Mouse (Mus musculus) stomach, embryonic 16.5 days (tissue): Measurements from ENCODE around the gene Rap1gap. TPM values are rescaled to one million over a fixed set of nuclear protein-coding genes. Genes with fewer than 3 reads are reported as not detected.

Experiments used
- ATAC-seq: fragments of 200-750 bp; cut with Nextera tagmentation; 2 replicates; pipeline ENCODE4 v1.8.0; 2017; ENCODE audit warnings: moderate number of reproducible peaks, moderate TSS enrichment; ENCODE audit not compliant: insufficient read depth, low FRiP score
- H3K27ac ChIP-seq: fragments of 300-500 bp; sonication (generic); 2 replicates; pipeline ENCODE4 v1.5.1; 2014; ENCODE audit warnings: low read length
- H3K27me3 ChIP-seq: fragments of 300-500 bp; sonication (generic); 2 replicates; pipeline ENCODE4 v1.6.1; 2014; ENCODE audit warnings: low read length, control low read depth, mixed read lengths; ENCODE audit not compliant: control insufficient read depth, insufficient read depth
- H3K36me3 ChIP-seq: fragments of 300-500 bp; sonication (generic); 2 replicates; pipeline ENCODE4 v1.6.1; 2014; ENCODE audit warnings: low read length; ENCODE audit not compliant: control insufficient read depth, insufficient read depth
- H3K4me1 ChIP-seq: fragments of 300-500 bp; sonication (generic); 2 replicates; pipeline ENCODE4 v1.6.1; 2014; ENCODE audit warnings: low read length, control low read depth, mixed read lengths; ENCODE audit not compliant: control insufficient read depth, insufficient read depth
- H3K4me2 ChIP-seq: fragments of 300-500 bp; sonication (generic); 2 replicates; pipeline ENCODE4 v1.6.1; 2014; ENCODE audit warnings: low read depth, low read length, mixed read lengths
- H3K4me3 ChIP-seq: fragments of 300-500 bp; sonication (generic); replicated peaks from 2 replicates; pipeline ENCODE4 v1.5.1; 2014; ENCODE audit warnings: mild to moderate bottlenecking, low read length
- H3K9ac ChIP-seq: fragments of 300-500 bp; sonication (generic); 2 replicates; pipeline ENCODE4 v1.6.1; 2014; ENCODE audit warnings: low read length
- H3K9me3 ChIP-seq: fragments of 300-500 bp; sonication (generic); replicated peaks from 2 replicates; pipeline ENCODE4 v1.6.1; 2016; ENCODE audit warnings: low read length, control low read depth; ENCODE audit not compliant: control insufficient read depth
- WGBS: fragments of 180-500 bp; shearing (Covaris S2); extraction: QIAGEN DNeasy Blood & Tissue Kit; methylation state at CpG from one replicate; pipeline ENCODE4 v1.1.7; 2014; 5-methylcytosine and 5-hydroxymethylcytosine counted together
- polyA plus RNA-seq: library from polyadenylated mRNA; unstranded; fragments of >200 nt; fragmentation: Nextera tagmentation; extraction: Ambion mirVana; gene quantifications from 2 replicates; pipeline ENCODE4 v1.2.1, GENCODE M21; 2015

The Rap1gap gene
- polyA plus RNA-seq, 1 experiment from 2014 or later = 58.1 TPM

DNA sequence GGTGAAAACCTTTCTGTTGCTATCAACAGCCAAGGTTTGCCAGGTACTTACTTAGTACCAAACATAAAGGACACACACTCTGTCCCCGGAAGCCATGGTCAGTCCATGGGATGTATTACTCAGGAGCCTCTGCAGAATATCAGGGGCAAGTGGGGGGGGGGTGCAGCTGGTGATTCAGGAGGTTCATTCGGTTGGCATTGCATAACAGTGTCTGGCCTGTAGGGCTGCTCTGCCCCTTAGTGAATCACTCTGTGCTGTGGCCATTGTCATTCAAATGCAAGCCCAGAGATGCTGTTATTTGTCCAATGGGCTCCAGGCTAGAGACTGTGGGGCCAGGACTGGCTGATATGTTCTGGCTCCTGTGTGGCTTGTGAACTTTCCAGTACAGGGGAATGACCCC is 40.0 kb downstream of the Rap1gap start:
- Histone ChIP-seq H3K4me3 (no peak overlapping the region), H3K9me3 (no peaks in the 10 kb centered on the region), H3K36me3 (no peaks in the 10 kb centered on the region), H3K9ac (no peak overlapping the region), H3K27ac (no peak overlapping the region), H3K27me3 (no peaks in the 10 kb centered on the region; the same call in 1 of the 2 replicates), H3K4me2 (no peak overlapping the region), H3K4me1 (peaks cover 34% of the 10 kb centered on the region)
- 71% methylated on average over 2 of the region's 2 CpGs for WGBS
- ATAC-seq = no peak

DNA sequence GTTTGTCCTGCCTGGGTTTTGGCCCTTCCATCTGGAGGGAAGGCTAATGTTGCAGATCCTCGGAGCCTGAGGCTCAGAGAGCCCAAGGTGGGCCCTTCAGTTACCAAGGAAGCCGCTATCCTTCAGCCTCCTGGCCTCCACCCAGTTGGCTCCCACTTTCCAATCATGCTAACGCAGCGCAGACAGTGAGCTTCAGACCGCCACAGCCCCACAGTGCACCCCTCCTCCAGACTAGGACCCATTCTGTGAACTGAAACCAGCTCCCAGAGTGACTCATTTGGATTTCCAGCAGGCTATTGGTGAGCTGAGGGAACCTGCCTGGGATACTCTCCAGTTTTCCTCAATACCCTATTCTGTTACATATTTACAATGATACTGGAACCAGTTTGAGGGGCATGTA is 40.9 kb downstream of the Rap1gap start:
- Histone ChIP-seq H3K4me3 (no peak overlapping the region), H3K4me1 (peaks cover 34% of the 10 kb centered on the region), H3K9me3 (no peaks in the 10 kb centered on the region), H3K9ac (peak overlapping the region; percentile 33), H3K27ac (peak overlapping the region; percentile 90), H3K27me3 (no peaks in the 10 kb centered on the region; the same call in 1 of the 2 replicates), H3K4me2 (no peak overlapping the region), H3K36me3 (no peaks in the 10 kb centered on the region)
- WGBS = 47% methylated on average over 5 of the region's 5 CpGs
- ATAC-seq = no peak

DNA sequence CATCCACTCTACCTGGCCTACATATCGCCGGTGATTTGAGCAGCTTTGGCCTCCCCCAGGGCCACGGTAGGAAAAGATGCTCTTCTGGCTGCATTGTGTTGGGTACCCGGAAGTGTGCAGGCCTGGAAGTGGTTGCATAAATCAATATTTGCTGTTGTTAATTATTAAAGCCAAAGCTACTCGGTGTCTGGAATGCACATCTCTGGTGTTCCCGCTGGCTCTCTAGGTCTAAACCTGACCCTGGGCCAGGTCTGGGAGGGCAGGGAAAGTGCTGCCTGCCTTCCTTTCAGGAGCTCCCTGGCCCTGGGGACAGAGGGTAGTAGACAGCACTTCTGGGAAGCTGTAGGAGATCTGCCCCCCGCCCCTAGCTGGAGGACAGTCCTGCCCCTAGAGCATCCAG is 42.0 kb downstream of the Rap1gap start:
- peak overlapping the region; percentile 88 for H3K4me2 ChIP-seq
- H3K36me3 ChIP-seq = no peaks in the 10 kb centered on the region
- H3K9me3 ChIP-seq = no peaks in the 10 kb centered on the region
- ATAC-seq = peak; percentile 49
- H3K4me1 ChIP-seq = peaks cover 28% of the 10 kb centered on the region
- H3K4me3 ChIP-seq = peak overlapping the region; percentile 69
- no peaks in the 10 kb centered on the region; the same call in 1 of the 2 replicates for H3K27me3 ChIP-seq
- WGBS = 54% methylated on average over 7 of the region's 7 CpGs
- peak overlapping the region; percentile 86 for H3K9ac ChIP-seq
- H3K27ac ChIP-seq = peak overlapping the region; percentile 90

DNA sequence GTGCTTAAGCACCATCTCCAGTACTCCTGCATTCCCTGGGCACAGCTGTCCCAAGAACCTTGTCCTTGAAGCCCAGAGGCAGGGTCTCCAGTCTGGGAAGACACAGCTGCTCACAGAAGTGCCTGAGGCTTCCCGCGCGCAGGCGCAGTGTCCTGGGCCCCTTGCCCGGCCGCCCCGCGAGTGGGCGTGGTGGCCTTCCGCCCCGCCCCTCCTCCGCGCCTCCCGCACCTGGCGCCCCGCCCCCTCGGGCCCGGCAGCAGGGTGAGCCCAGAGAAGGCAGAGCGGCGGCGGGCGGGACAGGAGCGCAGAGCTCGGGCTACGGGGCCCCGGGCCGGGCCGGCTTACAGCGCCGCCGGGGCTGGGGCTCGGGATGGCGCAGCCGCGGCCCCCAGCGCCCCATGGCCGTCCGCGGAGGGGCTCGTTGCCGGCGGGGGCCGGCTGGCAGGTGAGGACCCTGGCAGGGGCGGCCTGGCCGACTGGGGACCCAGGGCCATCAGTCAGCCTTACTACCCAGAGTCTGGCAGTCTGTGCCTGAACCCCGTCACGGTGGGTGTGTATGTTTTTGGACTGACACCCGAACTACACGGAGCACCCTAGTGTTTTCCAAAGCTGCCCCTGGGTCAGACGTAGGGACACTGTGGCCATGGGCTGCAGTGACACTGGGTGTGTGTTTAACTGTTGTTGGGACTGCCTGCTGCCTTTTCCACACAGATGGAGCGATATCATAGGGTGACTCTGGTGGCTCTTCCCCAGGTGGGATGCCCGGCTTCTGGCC is 42.9 kb downstream of the Rap1gap start:
- 3% methylated on average over 51 of the region's 52 CpGs for WGBS
- Histone ChIP-seq H3K27ac (peak overlapping the region; percentile 90), H3K4me2 (peak overlapping the region; percentile 88), H3K27me3 (no peaks in the 10 kb centered on the region; the same call in 1 of the 2 replicates), H3K4me1 (peaks cover 27% of the 10 kb centered on the region), H3K4me3 (peak overlapping the region; percentile 69), H3K36me3 (no peaks in the 10 kb centered on the region), H3K9me3 (no peaks in the 10 kb centered on the region), H3K9ac (peak overlapping the region; percentile 86)
- peak; percentile 85 for ATAC-seq

DNA sequence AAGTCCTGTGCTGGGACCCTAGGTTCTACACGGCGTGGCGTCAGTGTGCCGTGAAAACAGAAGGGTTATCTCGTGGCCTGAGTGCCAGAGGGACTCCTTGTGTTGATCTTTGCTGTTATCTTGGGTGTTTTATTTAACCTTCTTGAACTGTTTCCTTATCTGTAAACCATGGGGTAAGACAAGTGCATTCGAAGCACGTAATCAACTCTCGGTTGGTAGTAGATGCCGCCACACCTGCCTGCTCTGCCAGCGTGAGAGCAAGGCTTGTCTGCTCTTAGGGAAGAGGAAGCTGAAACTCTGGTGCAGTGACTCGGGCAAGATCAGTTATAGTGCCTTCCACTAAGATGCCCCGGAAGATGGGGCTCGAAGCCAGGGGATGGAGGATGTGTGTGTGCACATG is 48.4 kb downstream of the Rap1gap start:
- no peaks in the 10 kb centered on the region for H3K36me3 ChIP-seq
- ATAC-seq = peak; percentile 48; the same call in 1 of the 2 replicates
- H3K9ac ChIP-seq = no peak overlapping the region
- H3K4me3 ChIP-seq = no peak overlapping the region
- WGBS = 60% methylated on average over 13 of the region's 13 CpGs
- peak overlapping the region; percentile 80 for H3K27ac ChIP-seq
- H3K4me1 ChIP-seq = peaks cover 28% of the 10 kb centered on the region
- no peak overlapping the region for H3K4me2 ChIP-seq
- no peaks in the 10 kb centered on the region for H3K9me3 ChIP-seq
- H3K27me3 ChIP-seq = no peaks in the 10 kb centered on the region; the same call in 1 of the 2 replicates

DNA sequence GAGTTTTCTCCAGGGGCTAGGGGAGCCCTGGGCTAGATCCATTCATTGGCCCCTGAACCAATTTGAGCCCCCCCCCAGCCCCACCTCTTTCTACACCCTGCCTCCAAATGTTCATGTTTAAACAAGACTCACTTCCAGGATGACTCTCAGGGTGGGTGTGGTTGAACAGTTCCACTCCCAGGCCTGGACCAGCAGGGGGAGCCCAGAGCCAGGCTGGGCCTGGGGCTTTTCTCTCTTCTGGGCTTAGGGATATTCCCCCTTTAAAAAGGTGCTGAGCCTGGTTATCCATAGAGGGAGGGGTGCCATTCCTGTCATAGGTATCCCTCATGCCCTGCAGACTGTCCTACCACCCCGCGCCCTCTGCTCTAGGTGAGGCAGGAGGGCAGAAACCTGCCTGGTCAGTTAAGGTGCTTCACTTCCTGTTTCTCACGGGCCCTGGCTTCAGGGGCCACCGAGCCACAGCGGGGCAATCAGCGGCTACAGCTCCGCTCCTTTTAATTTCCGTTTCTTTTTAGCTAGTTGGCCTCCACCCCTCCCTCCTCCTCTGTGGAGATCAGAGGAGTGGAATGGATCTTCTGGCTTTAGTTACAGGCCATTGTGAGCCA is 49.6 kb downstream of the Rap1gap start:
- WGBS = 30% methylated on average over 8 of the region's 8 CpGs
- Histone ChIP-seq H3K9ac (peak overlapping the region; percentile 14; the same call in 1 of the 2 replicates), H3K4me3 (no peak overlapping the region), H3K9me3 (no peaks in the 10 kb centered on the region), H3K27ac (peak overlapping the region; percentile 80), H3K36me3 (no peaks in the 10 kb centered on the region), H3K4me1 (peaks cover 25% of the 10 kb centered on the region), H3K4me2 (no peak overlapping the region), H3K27me3 (no peaks in the 10 kb centered on the region)
- peak; percentile 49 for ATAC-seq

DNA sequence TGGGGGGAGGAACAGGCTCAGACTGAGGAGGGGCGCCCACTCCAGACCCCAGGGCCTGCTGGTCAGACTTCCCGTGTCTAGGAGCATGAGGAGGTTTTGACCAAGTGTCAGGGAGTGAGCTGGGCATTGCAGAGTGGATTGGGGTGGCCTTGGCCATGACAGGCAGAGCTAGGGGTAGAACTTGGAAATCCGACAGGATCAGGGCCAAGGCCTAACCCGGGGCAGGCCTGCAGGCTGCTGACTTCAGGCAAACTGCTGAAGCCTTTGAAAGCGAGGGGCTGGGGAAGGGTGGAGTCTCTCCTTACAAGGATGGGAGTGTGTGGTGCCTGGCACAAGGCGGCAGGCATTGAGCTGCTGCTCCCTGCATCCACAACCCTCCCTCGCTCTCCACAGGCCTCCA is 52.5 kb downstream of the Rap1gap start:
- Histone ChIP-seq H3K27me3 (no peaks in the 10 kb centered on the region), H3K9me3 (no peaks in the 10 kb centered on the region), H3K4me1 (peaks cover 26% of the 10 kb centered on the region), H3K4me2 (no peak overlapping the region), H3K36me3 (no peaks in the 10 kb centered on the region), H3K9ac (0 out of 2 replicates have a peak overlapping the region, but pooled peaks have one; percentile 0), H3K4me3 (no peak overlapping the region), H3K27ac (no peak overlapping the region)
- no peak for ATAC-seq
- 56% methylated on average over 7 of the region's 7 CpGs for whole genome bisulfite sequencing

DNA sequence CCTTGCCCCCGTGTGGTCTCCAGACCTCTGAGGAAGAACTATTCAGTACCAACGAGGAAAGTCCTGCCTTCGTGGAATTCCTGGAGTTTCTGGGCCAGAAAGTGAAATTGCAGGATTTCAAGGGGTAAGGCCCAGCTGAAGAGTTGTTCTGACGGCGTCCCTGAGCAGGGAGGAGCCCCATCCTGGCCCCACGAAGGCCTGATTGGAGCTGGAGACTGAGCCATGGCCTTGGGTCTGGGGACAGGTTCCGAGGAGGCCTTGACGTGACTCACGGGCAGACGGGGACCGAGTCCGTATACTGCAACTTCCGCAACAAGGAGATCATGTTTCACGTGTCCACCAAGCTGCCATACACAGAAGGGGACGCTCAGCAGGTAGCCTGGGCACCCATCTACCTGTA is 53.1 kb downstream of the Rap1gap start:
- H3K27ac ChIP-seq = no peak overlapping the region
- H3K9me3 ChIP-seq = no peaks in the 10 kb centered on the region
- no peak overlapping the region for H3K4me3 ChIP-seq
- H3K9ac ChIP-seq = no peak overlapping the region
- H3K4me2 ChIP-seq = no peak overlapping the region
- 71% methylated on average over 15 of the region's 15 CpGs for WGBS
- peaks cover 26% of the 10 kb centered on the region for H3K4me1 ChIP-seq
- no peak for ATAC-seq
- H3K27me3 ChIP-seq = no peaks in the 10 kb centered on the region
- H3K36me3 ChIP-seq = no peaks in the 10 kb centered on the region

DNA sequence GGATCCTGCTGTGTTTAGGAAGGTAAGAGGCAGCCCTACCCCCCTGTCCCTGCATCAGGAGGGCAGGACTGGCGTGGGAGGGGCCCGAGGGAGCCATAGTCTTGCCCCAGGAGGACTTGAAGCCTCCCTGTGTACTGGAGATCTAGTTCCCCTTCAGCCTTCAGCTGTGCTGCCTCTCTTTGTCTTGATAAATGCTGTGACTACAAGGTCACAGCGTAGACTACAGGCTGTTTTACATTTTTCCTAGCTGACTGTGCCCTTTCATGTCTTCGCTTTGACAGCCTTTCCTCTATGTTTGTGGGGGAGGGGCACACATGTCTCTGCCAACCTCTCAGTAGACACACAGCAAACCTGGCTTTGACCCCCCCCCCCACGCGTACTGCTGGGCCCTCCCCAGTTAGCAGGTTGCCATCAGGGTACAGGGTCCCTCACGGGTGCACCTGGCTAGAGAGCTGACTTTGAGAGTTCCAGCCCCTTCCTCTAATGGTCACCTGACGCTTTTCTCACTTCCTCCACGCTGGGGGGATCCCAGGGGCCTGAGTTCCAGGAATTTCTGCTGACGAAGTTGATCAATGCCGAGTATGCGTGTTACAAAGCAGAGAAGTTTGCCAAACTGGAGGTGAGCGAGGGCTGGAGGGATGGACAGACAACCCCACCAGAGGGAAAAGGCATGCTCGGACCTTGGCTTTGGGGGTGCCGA is 55.0 kb downstream of the Rap1gap start:
- Histone ChIP-seq H3K36me3 (no peaks in the 10 kb centered on the region), H3K9me3 (no peaks in the 10 kb centered on the region), H3K27ac (no peak overlapping the region), H3K4me2 (no peak overlapping the region; the same call in 1 of the 2 replicates), H3K27me3 (0 out of 2 replicates have a peak, but pooled peaks cover 3% of the 10 kb centered on the region), H3K9ac (peak overlapping the region; percentile 42; the same call in 1 of the 2 replicates), H3K4me1 (peaks cover 23% of the 10 kb centered on the region), H3K4me3 (no peak overlapping the region)
- ATAC-seq = no peak
- 33% methylated on average over 15 of the region's 15 CpGs for WGBS
